Mouse (Mus musculus) lung, postnatal 0 days (tissue): ENCODE data around the gene Rnf43. TPM values are rescaled to one million over a fixed set of nuclear protein-coding genes. Genes with fewer than 3 reads are reported as not detected.

Experiments
- ATAC-seq: fragments of 200-750 bp; cut with Nextera tagmentation; 2 replicates; pipeline ENCODE4 v1.8.0; 2017; ENCODE audit warnings: moderate library complexity
- DNase-seq: peaks from one replicate; pipeline ENCODE4 v3.0.0-alpha.2; 2016; ENCODE audit warnings: low spot score
- H3K27ac ChIP-seq: fragments of 300-500 bp; sonication (generic); 2 replicates; pipeline ENCODE4 v1.5.1; 2014; ENCODE audit warnings: antibody characterized with exemption, mild to moderate bottlenecking, low read length, mixed read lengths
- H3K27me3 ChIP-seq: fragments of 300-500 bp; sonication (generic); replicated peaks from 2 replicates; pipeline ENCODE4 v1.6.1; 2014; ENCODE audit warnings: low read length, mixed read lengths; ENCODE audit not compliant: insufficient read depth
- H3K36me3 ChIP-seq: fragments of 300-500 bp; sonication (generic); 2 replicates; pipeline ENCODE4 v1.6.1; 2014; ENCODE audit warnings: low read length, mixed read lengths; ENCODE audit not compliant: insufficient read depth
- H3K4me1 ChIP-seq: fragments of 300-500 bp; sonication (generic); 2 replicates; pipeline ENCODE4 v1.6.1; 2014; ENCODE audit warnings: antibody characterized with exemption, low read depth, low read length, mixed read lengths; ENCODE audit not compliant: insufficient read depth
- H3K4me2 ChIP-seq: fragments of 300-500 bp; sonication (generic); replicated peaks from 2 replicates; pipeline ENCODE4 v1.6.1; 2014; ENCODE audit warnings: low read depth, mild to moderate bottlenecking, low read length, moderate library complexity, mixed read lengths
- H3K4me3 ChIP-seq: fragments of 300-500 bp; sonication (generic); 2 replicates; pipeline ENCODE4 v1.5.1; 2014; ENCODE audit warnings: low read depth, low read length
- H3K9ac ChIP-seq: fragments of 300-500 bp; sonication (generic); replicated peaks from 2 replicates; pipeline ENCODE4 v1.6.1; 2014; ENCODE audit warnings: low read depth, mild to moderate bottlenecking
- H3K9me3 ChIP-seq: fragments of 300-500 bp; sonication (generic); 2 replicates; pipeline ENCODE4 v1.6.1; 2016; ENCODE audit warnings: low read length, mixed read lengths
- CTCF ChIP-seq: IDR thresholded peaks from 2 replicates; pipeline ENCODE4 v1.5.1; 2016; ENCODE audit warnings: antibody characterized with exemption, mild to moderate bottlenecking
- EP300 ChIP-seq: IDR thresholded peaks from 2 replicates; pipeline ENCODE4 v1.6.1; 2016; ENCODE audit warnings: antibody characterized with exemption, mild to moderate bottlenecking, control low read depth
- WGBS: fragments of 180-500 bp; shearing (Covaris S2); extraction: QIAGEN DNeasy Blood & Tissue Kit; methylation state at CpG from one replicate; pipeline ENCODE4 v1.1.7; 2014; 5-methylcytosine and 5-hydroxymethylcytosine counted together
- polyA plus RNA-seq: library from polyadenylated mRNA; unstranded; fragments of >200 nt; fragmentation: Nextera tagmentation; extraction: Ambion mirVana; gene quantifications from 2 replicates; pipeline ENCODE4 v1.2.1, GENCODE M21; 2015

The Rnf43 gene
- polyA plus RNA-seq, 1 experiment from 2014 or later, result 4.6 TPM

DNA sequence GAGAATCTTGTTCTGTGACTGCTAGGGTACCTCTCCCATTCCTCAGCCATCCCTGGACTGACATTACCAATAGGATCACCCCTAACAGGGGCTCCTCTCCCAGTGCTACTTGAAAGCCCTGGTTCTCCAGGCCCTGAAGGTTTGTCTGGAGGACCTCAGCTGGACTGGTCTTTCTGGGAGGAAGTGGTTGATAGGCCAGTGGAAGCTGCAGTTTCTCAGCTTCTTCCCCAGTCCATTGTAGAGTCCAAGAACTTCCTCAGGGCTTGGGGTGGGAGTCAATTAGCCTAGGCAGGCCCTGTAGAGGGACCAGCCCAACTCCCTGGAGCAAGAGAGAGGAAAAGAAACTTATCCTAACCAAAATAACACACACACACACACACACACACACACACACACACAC, 63.0 kb downstream of the Rnf43 start:
- H3K27me3 ChIP-seq, result no peaks in the 10 kb centered on the region
- DNase-seq, result no peak
- ATAC-seq, result no peak
- peak overlapping the region; percentile 40 for H3K27ac ChIP-seq
- no peak overlapping the region for H3K4me3 ChIP-seq
- H3K36me3 ChIP-seq, result no peaks in the 10 kb centered on the region
- no peaks in the 10 kb centered on the region for H3K4me1 ChIP-seq
- H3K9ac ChIP-seq, result no peak overlapping the region
- H3K9me3 ChIP-seq, result no peaks in the 10 kb centered on the region
- no peak overlapping the region for H3K4me2 ChIP-seq
- TF ChIP-seq CTCF, result no peak

DNA sequence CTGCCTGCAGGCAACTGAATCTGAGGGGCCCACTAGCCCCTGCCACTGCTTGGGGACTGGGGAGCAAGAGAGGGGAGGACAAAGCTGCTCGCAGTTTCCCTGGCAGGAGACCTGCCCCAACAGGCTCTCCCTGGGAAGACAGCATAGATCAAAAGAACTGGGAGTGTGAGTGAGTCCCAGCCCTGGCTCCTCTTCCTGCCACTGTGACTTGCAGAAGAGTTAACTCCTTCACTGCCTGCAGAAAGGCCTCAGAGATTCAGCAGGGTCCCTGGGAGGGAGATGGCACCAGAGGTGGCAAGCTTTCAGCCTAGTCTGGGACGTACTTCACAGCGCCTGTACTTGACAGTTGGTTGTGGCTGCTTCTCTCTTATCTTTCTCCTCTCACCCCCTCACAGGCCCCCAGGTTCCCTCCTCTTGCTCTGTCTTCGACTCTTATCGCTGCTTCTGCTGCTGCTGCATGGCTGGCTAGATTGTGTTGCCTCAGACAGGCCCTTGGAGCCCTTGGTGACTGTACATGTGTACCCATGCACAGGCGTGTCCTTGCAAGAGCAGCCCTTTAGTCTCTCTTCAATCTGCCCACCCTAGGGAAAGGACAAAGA, 63.5 kb downstream of the Rnf43 start:
- Histone ChIP-seq H3K9ac (no peak overlapping the region), H3K9me3 (no peaks in the 10 kb centered on the region), H3K27ac (peak overlapping the region; percentile 40), H3K27me3 (no peaks in the 10 kb centered on the region), H3K4me1 (no peaks in the 10 kb centered on the region), H3K4me3 (no peak overlapping the region), H3K4me2 (no peak overlapping the region), H3K36me3 (no peaks in the 10 kb centered on the region)
- no peak for TF ChIP-seq CTCF
- TF ChIP-seq EP300, result no peak
- DNase-seq (peak; percentile 53), ATAC-seq (peak; percentile 73)
- 12% methylated on average over 6 of the region's 6 CpGs for WGBS

DNA sequence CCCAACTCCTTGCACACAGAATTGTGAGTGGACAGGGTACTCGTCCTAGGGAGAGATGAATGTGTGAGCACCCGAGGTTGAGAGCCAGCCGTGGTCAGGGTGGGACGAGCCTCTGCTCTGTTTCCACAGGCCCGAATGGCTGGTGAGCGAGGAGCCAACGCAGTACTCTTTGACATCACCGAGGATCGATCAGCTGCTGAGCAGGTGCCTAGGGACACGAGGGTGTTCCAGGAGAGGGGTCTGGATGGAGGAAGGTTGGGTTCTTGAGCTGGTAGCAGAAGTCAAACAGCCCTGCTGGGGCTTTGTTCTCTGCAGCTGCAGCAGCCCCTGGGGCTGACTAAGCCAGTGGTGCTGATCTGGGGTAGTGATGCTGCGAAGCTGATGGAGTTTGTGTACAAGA, 64.5 kb downstream of the Rnf43 start:
- Histone ChIP-seq H3K36me3 (no peaks in the 10 kb centered on the region), H3K4me1 (no peaks in the 10 kb centered on the region), H3K4me2 (no peak overlapping the region), H3K9me3 (no peaks in the 10 kb centered on the region), H3K9ac (no peak overlapping the region), H3K27me3 (no peaks in the 10 kb centered on the region), H3K4me3 (no peak overlapping the region), H3K27ac (0 out of 2 replicates have a peak overlapping the region, but pooled peaks have one; percentile 40)
- 59% methylated on average over 11 of the region's 11 CpGs for whole genome bisulfite sequencing
- DNase-seq (no peak), ATAC-seq (no peak)
- no peak for TF ChIP-seq CTCF
- TF ChIP-seq EP300, result no peak

DNA sequence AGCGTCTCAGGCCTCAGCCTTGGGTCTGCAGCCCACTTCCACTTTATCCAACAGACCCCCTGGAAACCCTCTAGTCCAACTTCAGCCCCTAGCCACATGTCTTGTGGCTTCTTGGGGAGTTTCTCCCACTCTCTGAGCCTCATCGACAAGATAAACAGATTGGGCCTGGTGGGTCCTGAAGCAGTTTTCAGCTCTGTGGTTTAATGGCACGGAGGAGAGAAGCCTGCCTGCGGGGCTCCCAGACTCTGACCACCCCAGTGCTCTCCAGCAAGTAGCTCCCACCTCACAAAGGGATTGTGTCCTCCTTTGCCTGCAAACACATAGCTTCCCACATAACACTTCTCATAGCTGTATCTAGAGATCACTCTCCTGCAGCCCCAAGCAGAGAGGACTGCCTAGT, 64.9 kb downstream of the Rnf43 start:
- no peak for TF ChIP-seq CTCF
- no peak for TF ChIP-seq EP300
- Histone ChIP-seq H3K4me3 (no peak overlapping the region), H3K27me3 (no peaks in the 10 kb centered on the region), H3K36me3 (no peaks in the 10 kb centered on the region), H3K9me3 (no peaks in the 10 kb centered on the region), H3K4me2 (no peak overlapping the region), H3K4me1 (no peaks in the 10 kb centered on the region), H3K9ac (no peak overlapping the region), H3K27ac (no peak overlapping the region)
- 78% methylated on average over 4 of the region's 4 CpGs for WGBS
- DNase-seq (no peak), ATAC-seq (no peak)

DNA sequence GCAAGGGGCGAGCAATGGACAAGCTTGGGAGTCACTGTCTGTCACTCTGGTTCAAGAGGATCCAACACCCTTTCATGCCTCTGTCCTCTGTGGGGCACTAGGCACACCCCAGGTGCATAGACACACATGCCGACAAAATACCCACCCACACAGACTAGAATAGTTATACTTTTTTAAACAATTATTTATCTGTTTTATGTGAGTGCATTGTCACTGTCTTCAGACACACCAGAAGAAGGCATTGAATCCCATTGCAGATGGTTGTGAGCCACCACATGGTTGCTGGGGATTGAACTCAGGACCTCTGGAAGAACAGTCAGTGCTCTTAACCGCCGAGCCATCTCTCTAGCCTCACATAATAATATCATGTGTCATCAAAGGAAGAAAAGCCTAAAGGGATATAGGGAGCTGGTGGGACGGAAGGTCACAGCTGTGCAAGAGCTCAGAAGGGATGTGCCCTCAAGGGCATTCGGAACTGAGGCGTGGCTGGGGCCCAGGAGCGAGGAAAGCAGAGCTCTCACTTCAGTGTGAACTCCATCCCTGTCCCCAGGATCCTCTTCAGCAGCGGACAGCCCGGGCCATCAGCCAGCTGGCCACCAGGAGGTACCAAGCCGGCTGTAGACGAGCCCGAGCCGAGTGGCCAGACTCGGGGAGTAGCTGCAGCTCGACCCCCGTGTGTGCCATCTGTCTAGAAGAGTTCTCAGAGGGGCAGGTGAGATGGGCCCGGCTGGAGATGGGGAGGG, 66.5 kb downstream of the Rnf43 start:
- Histone ChIP-seq H3K27ac (no peak overlapping the region), H3K4me3 (no peak overlapping the region)
- TF ChIP-seq CTCF (no peak), EP300 (no peak)

DNA sequence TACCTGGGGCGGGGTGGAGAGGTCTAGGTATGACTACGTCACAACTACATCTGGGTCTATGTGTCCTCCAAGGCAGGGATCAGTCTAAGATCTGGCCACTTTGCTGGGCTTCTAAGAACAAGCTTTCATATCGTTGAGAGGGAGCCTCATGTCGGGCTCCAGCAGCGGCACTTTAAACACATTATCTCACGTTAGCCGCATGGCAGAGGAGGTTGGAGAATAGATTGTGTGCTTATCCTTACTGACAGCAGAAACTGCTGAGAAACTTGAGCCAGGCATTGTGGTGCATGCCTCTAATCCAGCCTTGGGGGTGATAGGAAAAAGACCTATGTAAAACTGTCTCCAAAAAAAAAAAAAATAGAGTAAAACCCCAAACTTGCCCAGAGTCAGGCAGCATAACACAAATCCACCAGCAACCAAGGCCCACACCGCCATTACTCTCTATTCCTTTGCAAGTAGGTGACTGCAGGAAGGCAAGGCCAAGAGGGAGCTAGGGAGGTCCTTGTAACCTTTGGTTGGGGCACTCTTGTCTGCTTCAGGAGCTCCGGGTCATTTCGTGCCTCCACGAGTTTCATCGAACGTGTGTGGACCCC, 67.2 kb downstream of the Rnf43 start:
- no peaks in the 10 kb centered on the region for H3K27me3 ChIP-seq
- H3K4me2 ChIP-seq, result no peak overlapping the region
- no peaks in the 10 kb centered on the region for H3K4me1 ChIP-seq
- H3K4me3 ChIP-seq, result no peak overlapping the region
- H3K36me3 ChIP-seq, result no peaks in the 10 kb centered on the region
- H3K9me3 ChIP-seq, result no peaks in the 10 kb centered on the region
- H3K27ac ChIP-seq, result no peak overlapping the region
- TF ChIP-seq EP300, result no peak
- no peak for TF ChIP-seq CTCF
- DNase-seq (no peak), ATAC-seq (no peak)
- WGBS, result 66% methylated on average over 13 of the region's 13 CpGs
- H3K9ac ChIP-seq, result no peak overlapping the region

More for the DNA sequence above, 66.5 kb downstream of the Rnf43 start:
- Histone ChIP-seq H3K9ac (no peak overlapping the region), H3K4me1 (no peaks in the 10 kb centered on the region), H3K36me3 (no peaks in the 10 kb centered on the region), H3K9me3 (no peaks in the 10 kb centered on the region), H3K27me3 (no peaks in the 10 kb centered on the region), H3K4me2 (no peak overlapping the region)
- no peak for DNase-seq
- no peak for ATAC-seq
- WGBS, result 56% methylated on average over 18 of the region's 18 CpGs
